Mouse (Mus musculus) cerebellum, adult (tissue): Measurements from ENCODE around the gene Olfr808.

Source experiments
- ATAC-seq: cut with Nextera tagmentation; 2 replicates; pipeline ENCODE4 v1.9.2; 2017; ENCODE audit warnings: mild to moderate bottlenecking, moderate library complexity, mixed read lengths; ENCODE audit not compliant: insufficient number of reproducible peaks, low FRiP score, low TSS enrichment

The Olfr808 gene

GRCm38 (mm10) chr10:129765182-129765581, at the start of gene Olfr808:
Gene Olfr808, plus strand, starts transcription at chr10:129765482.
- ATAC-seq: no peak

GRCm38 (mm10) chr10:129729275-129729674, 36.0 kb upstream of the Olfr808 start, which contains the start of gene Olfr805:
Gene Olfr805, minus strand, starts transcription at chr10:129729375.
- no peak for ATAC-seq

GRCm38 (mm10) chr10:129741821-129742220, 23.5 kb upstream of the Olfr808 start, which contains the start of gene Olfr806:
Gene Olfr806, minus strand, starts transcription at chr10:129741921.
- no peak for ATAC-seq

DNA sequence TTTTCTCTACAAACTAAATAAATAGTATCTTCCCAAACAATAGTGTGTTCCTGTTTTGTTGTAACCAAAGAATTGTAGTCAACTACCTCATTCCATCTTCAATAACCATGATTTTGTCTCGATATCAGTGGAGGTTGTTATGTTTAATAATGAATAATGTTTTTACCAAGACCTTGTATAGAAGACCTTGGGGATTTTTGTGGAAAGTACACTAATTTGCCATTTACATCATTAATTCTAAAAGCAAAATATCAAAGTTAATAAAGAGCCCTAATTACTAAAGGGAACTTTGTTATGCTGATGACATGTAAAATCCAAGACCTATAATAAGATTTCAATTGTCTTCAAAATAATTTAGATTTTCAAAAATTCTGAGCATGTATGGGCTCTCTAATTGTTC, 7.6 kb upstream of the Olfr808 start, which contains the start of gene Olfr807:
Gene Olfr807 (minus strand): TSS at position 101 of the 400 bp plus-strand sequence.
- no peak for ATAC-seq

- ATAC-seq: no peak
Observed at GRCm38 (mm10) chr10:129774338-129774737, 9.1 kb downstream of the Olfr808 start, which contains the start of gene Olfr809. Gene Olfr809, plus strand, starts transcription at chr10:129774638.

DNA sequence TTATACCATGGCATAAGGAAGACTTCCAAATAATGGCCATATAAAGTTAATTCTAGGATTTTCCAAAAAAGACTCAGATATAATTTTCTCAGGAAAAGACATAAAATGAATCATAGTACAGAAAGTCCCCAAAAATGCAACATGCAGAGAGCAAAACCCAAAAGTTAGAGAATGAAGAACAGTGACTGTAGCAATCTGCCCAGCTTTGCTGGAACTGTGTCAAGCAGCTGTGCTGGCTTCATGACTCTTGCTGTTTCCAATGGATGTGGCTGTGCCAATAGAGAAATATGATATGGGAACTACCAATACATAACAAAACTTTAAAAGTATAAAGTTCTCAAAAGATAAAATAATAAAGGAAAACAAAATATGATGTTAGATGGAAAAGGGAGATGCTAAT, 12.8 kb downstream of the Olfr808 start:
- no peak for ATAC-seq

- ATAC-seq: no peak
Observed at GRCm38 (mm10) chr10:129794817-129795216, 29.5 kb downstream of the Olfr808 start, which contains the start of gene Olfr810. Gene Olfr810, minus strand, starts transcription at chr10:129794917.

DNA sequence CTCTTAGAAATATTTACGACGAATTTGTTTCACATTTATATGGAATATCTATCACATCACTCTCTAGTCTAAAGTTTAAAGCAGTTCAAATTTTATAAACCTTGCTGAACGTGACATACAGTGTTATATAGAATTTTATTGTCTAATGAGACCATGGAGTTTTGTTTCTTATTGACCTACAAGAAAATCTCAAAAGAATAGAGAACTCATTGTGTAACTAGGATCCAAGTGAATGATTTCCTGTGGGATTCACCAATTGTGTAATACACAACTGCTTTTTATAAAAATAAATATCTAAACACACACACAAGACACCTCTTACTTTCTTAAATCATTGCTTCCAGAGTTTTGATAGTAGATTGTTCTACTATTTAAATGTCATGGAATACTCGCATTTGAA, 39.0 kb downstream of the Olfr808 start, which contains the start of gene Olfr811:
Gene Olfr811 (minus strand): TSS at position 101 of the 400 bp plus-strand sequence.
- no peak for ATAC-seq
